Mouse (Mus musculus) CH12.LX (cell line): ENCODE measurements around the gene Dchs1. TPM values are rescaled to one million over a fixed set of nuclear protein-coding genes. Genes with fewer than 3 reads are reported as not detected.

Source experiments
- DNase-seq: peaks from one replicate; pipeline ENCODE4 v3.0.0-alpha.2; 2013; ENCODE audit errors: extremely low read depth
- H3K27ac ChIP-seq: 2 replicates; pipeline ENCODE4 v1.5.1; 2012; ENCODE audit warnings: low read depth, mild to moderate bottlenecking, control low read depth, moderate library complexity; ENCODE audit not compliant: insufficient read depth
- H3K27me3 ChIP-seq: replicated peaks from 2 replicates; pipeline ENCODE3; 2012; ENCODE audit warnings: inconsistent platforms
- H3K36me3 ChIP-seq, 2 experiments: replicated peaks in 1 of 2; 2 replicates each; pipeline versions ENCODE3 to v1.6.1; 2012; ENCODE audit warnings: inconsistent platforms in 1 of 2, low read length in 1 of 2, mild to moderate bottlenecking in 1 of 2, mixed read lengths in 1 of 2, moderate library complexity in 1 of 2; ENCODE audit not compliant: control insufficient read depth in 1 of 2, insufficient read depth in 1 of 2
- H3K4me1 ChIP-seq, 2 experiments: 2 replicates each; pipeline ENCODE4 v1.6.1; 2012; ENCODE audit warnings: inconsistent platforms in 1 of 2, moderate library complexity in 1 of 2; ENCODE audit not compliant: insufficient read depth in 2 of 2, control insufficient read depth in 1 of 2
- H3K4me2 ChIP-seq: 2 replicates; pipeline ENCODE4 v1.6.1; 2012; ENCODE audit warnings: low read depth, mild to moderate bottlenecking, control low read depth; ENCODE audit not compliant: poor library complexity, insufficient read depth, severe bottlenecking
- H3K4me3 ChIP-seq, 3 experiments: fragments of 150-350 bp in 1 of 3; sonication (generic) in 1 of 3; replicated peaks in 1 of 3; 2 replicates each; pipeline versions ENCODE3 to v1.5.1; 2011 to 2012; ENCODE audit warnings: low read depth in 2 of 3, low read length in 2 of 3, mild to moderate bottlenecking in 2 of 3, moderate library complexity in 2 of 3, control low read depth in 1 of 3, improper control_type of control experiment in 1 of 3, inconsistent platforms in 1 of 3, mixed read lengths in 1 of 3; ENCODE audit not compliant: poor library complexity in 1 of 3
- H3K79me2 ChIP-seq: replicated peaks from 2 replicates; pipeline ENCODE4 v1.6.1; 2012; ENCODE audit warnings: mild to moderate bottlenecking, moderate library complexity; ENCODE audit not compliant: control insufficient read depth, poor library complexity, insufficient read depth, severe bottlenecking; ENCODE audit errors: extremely low read depth
- H3K9ac ChIP-seq: 2 replicates; pipeline ENCODE4 v1.6.1; 2012; ENCODE audit warnings: low read depth, mild to moderate bottlenecking, control low read depth, moderate library complexity; ENCODE audit not compliant: insufficient read depth
- H3K9me3 ChIP-seq: replicated peaks from 2 replicates; pipeline ENCODE3; 2012; ENCODE audit warnings: low read length, inconsistent platforms, mixed read lengths
- BHLHE40 ChIP-seq: IDR thresholded peaks from 2 replicates; pipeline ENCODE4 v1.6.1; 2011; ENCODE audit warnings: mild to moderate bottlenecking, low read depth, low read length, improper control_type of control experiment
- CHD1 ChIP-seq: IDR thresholded peaks from 2 replicates; pipeline ENCODE4 v1.6.1; 2012; ENCODE audit warnings: low read depth, low read length, improper control_type of control experiment, inconsistent platforms
- CHD2 ChIP-seq: IDR thresholded peaks from 2 replicates; pipeline ENCODE4 v1.6.1; 2011; ENCODE audit warnings: low read length, improper control_type of control experiment
- EP300 ChIP-seq: IDR thresholded peaks from 2 replicates; pipeline ENCODE4 v1.6.1; 2011; ENCODE audit warnings: low read length, improper control_type of control experiment
- ETS1 ChIP-seq: conservative IDR thresholded peaks from 2 replicates; pipeline ENCODE4 v1.6.1; 2012; ENCODE audit warnings: low read depth, mild to moderate bottlenecking, inconsistent platforms, low read length, improper control_type of control experiment, moderate library complexity
- GABPA ChIP-seq: IDR thresholded peaks from 2 replicates; pipeline ENCODE4 v1.6.1; 2012; ENCODE audit warnings: low read depth, low read length, improper control_type of control experiment, inconsistent platforms; ENCODE audit not compliant: insufficient replicate concordance
- JUN ChIP-seq: IDR thresholded peaks from 2 replicates; pipeline ENCODE4 v1.6.1; 2011; ENCODE audit warnings: low read depth, mild to moderate bottlenecking, low read length, improper control_type of control experiment, moderate library complexity; ENCODE audit not compliant: insufficient read depth
- KAT2A ChIP-seq: IDR thresholded peaks from 2 replicates; pipeline ENCODE4 v1.6.1; 2012; ENCODE audit warnings: low read length, improper control_type of control experiment, inconsistent platforms; ENCODE audit not compliant: insufficient replicate concordance
- MEF2A ChIP-seq: IDR thresholded peaks from 2 replicates; pipeline ENCODE4 v1.6.1; 2014; ENCODE audit warnings: low read depth, mild to moderate bottlenecking, inconsistent platforms, low read length, improper control_type of control experiment, borderline replicate concordance
- MXI1 ChIP-seq: IDR thresholded peaks from 2 replicates; pipeline ENCODE4 v1.6.1; 2011; ENCODE audit warnings: mild to moderate bottlenecking, low read depth, low read length, improper control_type of control experiment
- NELFE ChIP-seq: IDR thresholded peaks from 2 replicates; pipeline ENCODE4 v1.6.1; 2011; ENCODE audit warnings: low read depth, low read length, improper control_type of control experiment
- NRF1 ChIP-seq: IDR thresholded peaks from 2 replicates; pipeline ENCODE4 v1.6.1; 2014; ENCODE audit warnings: low read depth, mild to moderate bottlenecking, inconsistent platforms, low read length, improper control_type of control experiment, moderate library complexity
- PAX5 ChIP-seq: IDR thresholded peaks from 2 replicates; pipeline ENCODE4 v1.6.1; 2012; ENCODE audit warnings: low read length, inconsistent platforms, mixed read lengths
- POLR2A ChIP-seq: IDR thresholded peaks from 2 replicates; pipeline ENCODE4 v1.6.1; 2011; ENCODE audit warnings: low read depth, mild to moderate bottlenecking, improper control_type of control experiment, low read length
- POLR2AphosphoS2 ChIP-seq: IDR thresholded peaks from 2 replicates; pipeline ENCODE4 v1.6.1; 2011; ENCODE audit warnings: low read depth, low read length, improper control_type of control experiment
- RCOR1 ChIP-seq: conservative IDR thresholded peaks from 2 replicates; pipeline ENCODE4 v1.6.1; 2012; ENCODE audit warnings: low read depth, mild to moderate bottlenecking, inconsistent platforms, low read length, improper control_type of control experiment
- TBP ChIP-seq: conservative IDR thresholded peaks from 2 replicates; pipeline ENCODE4 v1.6.1; 2011; ENCODE audit warnings: low read depth, low read length, improper control_type of control experiment
- TCF12 ChIP-seq: IDR thresholded peaks from 2 replicates; pipeline ENCODE4 v1.6.1; 2014; ENCODE audit warnings: low read depth, mild to moderate bottlenecking, inconsistent platforms, low read length, improper control_type of control experiment
- UBTF ChIP-seq: IDR thresholded peaks from 2 replicates; pipeline ENCODE4 v1.6.1; 2012; ENCODE audit warnings: low read depth, mild to moderate bottlenecking, inconsistent platforms, low read length, improper control_type of control experiment, moderate library complexity
- USF2 ChIP-seq: conservative IDR thresholded peaks from 2 replicates; pipeline ENCODE4 v1.6.1; 2011; ENCODE audit warnings: low read depth, low read length, improper control_type of control experiment
- ZC3H11A ChIP-seq: IDR thresholded peaks from 2 replicates; pipeline ENCODE4 v1.6.1; 2012; ENCODE audit warnings: low read depth, mild to moderate bottlenecking, inconsistent platforms, low read length, improper control_type of control experiment
- ZMIZ1 ChIP-seq: IDR thresholded peaks from 2 replicates; pipeline ENCODE4 v1.6.1; 2012; ENCODE audit warnings: low read depth, mild to moderate bottlenecking, inconsistent platforms, low read length, improper control_type of control experiment
- dilution Hi-C: fragments of 300-500 bp; cut with MboI; formaldehyde crosslinking; loops from 2 replicates; pipeline ENCODE4 v1.14.3; 2020; ENCODE audit warnings: low sequenced_read_pairs; ENCODE audit not compliant: extremely low pct_unique_long_range_greater_than_20kb, extremely low pct_ligation_motif_present
- in situ Hi-C: fragments of 300-500 bp; cut with MboI; formaldehyde crosslinking; loops from 3 replicates; pipeline ENCODE4 v1.14.3; 2019; ENCODE audit warnings: low sequenced_read_pairs, low pct_ligation_motif_present, low pct_unique_long_range_greater_than_20kb, mixed read lengths
- polyA plus RNA-seq: library from polyadenylated mRNA; unstranded; fragments of >175 nt; gene quantifications from 2 replicates; pipeline ENCODE4 v1.2.1, GENCODE M21; 2012; ENCODE audit warnings: low read depth; ENCODE audit not compliant: insufficient read length
- total RNA-seq, 2 experiments: library from RNA; depleted of rRNA; stranded (reverse); fragments of 300-350 nt in 1 of 2; fragments of >200 nt in 1 of 2; gene quantifications; 2 replicates each; pipeline ENCODE4 v1.2.3; 2012 to 2014

Dchs1 gene
- total and polyA plus RNA-seq, 3 experiments: 0.03 to 0.04 TPM; not detected in 1

DNA sequence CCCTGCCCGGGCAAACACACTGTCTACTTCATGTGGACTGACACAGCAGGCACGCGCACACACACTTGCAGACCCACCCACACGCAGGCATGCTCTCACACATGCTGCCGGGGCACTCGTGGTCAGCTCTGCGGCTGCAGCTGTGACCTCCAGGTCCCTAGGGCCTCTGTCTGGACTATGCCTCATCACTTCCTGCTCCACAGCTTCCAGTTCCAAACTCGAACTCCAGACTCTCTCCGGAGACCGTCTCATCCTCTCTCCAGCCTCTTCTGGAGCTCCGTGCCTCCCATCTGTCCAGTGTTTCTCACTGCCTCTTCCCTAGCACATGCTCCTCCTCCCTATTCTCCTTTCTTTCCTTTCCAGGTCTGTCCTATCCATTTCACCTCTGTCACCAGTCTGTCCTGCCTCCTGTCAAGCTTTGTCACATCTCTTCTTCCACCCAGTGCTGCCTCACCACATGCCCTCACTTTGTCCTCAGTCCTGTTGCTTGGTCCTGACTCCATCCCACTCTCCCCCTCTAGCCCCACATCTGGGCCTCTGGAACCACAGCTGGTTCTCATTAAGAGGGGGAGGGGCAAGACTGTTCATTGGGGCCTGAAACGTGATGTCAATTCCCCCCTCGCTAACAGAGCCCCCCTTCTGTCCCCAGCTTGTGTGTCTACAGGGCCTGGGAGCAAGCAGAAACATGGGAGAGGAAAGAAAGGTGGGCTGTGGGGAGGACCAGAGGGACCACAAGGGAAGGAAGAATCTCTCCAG is 9.5 kb downstream of the Dchs1 start:
- Histone ChIP-seq H3K4me3 (peak overlapping the region in 2 of 3 experiments; percentile 4 to 9), H3K79me2 (no peaks in the 10 kb centered on the region), H3K9me3 (no peaks in the 10 kb centered on the region), H3K4me1 (peaks cover 11 to 24% of the 10 kb centered on the region in 2 experiments), H3K36me3 (no peaks in the 10 kb centered on the region), H3K9ac (no peak overlapping the region), H3K27ac (no peak overlapping the region), H3K4me2 (no peak overlapping the region), H3K27me3 (no peaks in the 10 kb centered on the region)
- TF ChIP-seq JUN (no peak), TCF12 (0 out of 2 replicates have a peak, but pooled peaks have one; percentile 27), BHLHE40 (peak; percentile 86), MXI1 (peak; percentile 51; the same call in 1 of the 2 replicates), MEF2A (0 out of 2 replicates have a peak, but pooled peaks have one; percentile 13), ETS1 (peak; percentile 44), EP300 (peak; percentile 24; the same call in 1 of the 2 replicates), NRF1 (0 out of 2 replicates have a peak, but pooled peaks have one; percentile 13), CHD1 (no peak)
- DNase-seq: peak; percentile 34
- dilution Hi-C loops (no loop called here), in situ Hi-C loops (no loop called here)

- Histone ChIP-seq H3K36me3 (no peaks in the 10 kb centered on the region), H3K4me1 (peaks cover 11 to 25% of the 10 kb centered on the region in 2 experiments), H3K27me3 (no peaks in the 10 kb centered on the region), H3K9ac (no peak overlapping the region), H3K79me2 (no peaks in the 10 kb centered on the region), H3K4me2 (no peak overlapping the region), H3K9me3 (no peaks in the 10 kb centered on the region), H3K4me3 (no peak overlapping the region), H3K27ac (no peak overlapping the region)
- DNase-seq: no peak
- dilution Hi-C loops: no loop called here
- in situ Hi-C loops: no loop called here
- TF ChIP-seq ZC3H11A (no peak), POLR2A (no peak), UBTF (no peak), EP300 (no peak), POLR2AphosphoS2 (no peak), NELFE (no peak), ETS1 (no peak), PAX5 (no peak), BHLHE40 (no peak), GABPA (no peak), RCOR1 (no peak), ZMIZ1 (no peak), JUN (no peak), KAT2A (no peak), TBP (no peak), USF2 (no peak), MXI1 (no peak), CHD2 (no peak), NRF1 (no peak), CHD1 (no peak)
- TF ChIP-seq, all 38 proteins: peak for 0
Observed at GRCm38 (mm10) chr7:105777316-105777715, 10.1 kb downstream of the Dchs1 start.
